Mouse (Mus musculus): ENCODE results near the gene Mrpl53. TPM values are rescaled to one million over a fixed set of nuclear protein-coding genes. Genes with fewer than 3 reads are reported as not detected.

Mrpl53 gene
- polyA plus RNA-seq, 1 experiment from 2014 or later = 113 TPM

- H3K9me3 ChIP-seq (ENCODE audit: control insufficient read depth) = no peaks in the 10 kb centered on the region
- H3K36me3 ChIP-seq (ENCODE audit: control insufficient read depth, insufficient read depth) = no peaks in the 10 kb centered on the region
- H3K27ac ChIP-seq (ENCODE audit: low read depth, low read length) = peak overlapping the region; percentile 79
- H3K4me1 ChIP-seq (replicated peaks; ENCODE audit: control insufficient read depth, insufficient read depth, low read length) = peaks cover 15% of the 10 kb centered on the region
- H3K9ac ChIP-seq (ENCODE audit: low read depth, low read length) = no peak overlapping the region
- ATAC-seq = peak; percentile 34
- no peaks in the 10 kb centered on the region for H3K27me3 ChIP-seq (replicated peaks; ENCODE audit: control insufficient read depth, insufficient read depth, low read length)
- no peak overlapping the region for H3K4me3 ChIP-seq (ENCODE audit: low read depth, low read length)
- no peak for TF ChIP-seq CTCF (IDR thresholded peaks at IDR 0.05; ENCODE audit: low read depth)
- H3K4me2 ChIP-seq (replicated peaks; ENCODE audit: low read depth) = peak overlapping the region; percentile 46
- 58% methylated on average over 9 of the region's 9 CpGs for WGBS
These were observed 23.5 kb downstream of the Mrpl53 start for GRCm38 (mm10) chr6:83132176-83132919.

- Histone ChIP-seq H3K4me2 (replicated peaks; ENCODE audit: low read depth) (no peak overlapping the region), H3K9me3 (ENCODE audit: control insufficient read depth) (no peaks in the 10 kb centered on the region), H3K27ac (ENCODE audit: low read depth, low read length) (no peak overlapping the region; the same call in 1 of the 2 replicates), H3K4me1 (replicated peaks; ENCODE audit: control insufficient read depth, insufficient read depth, low read length) (peaks cover 15% of the 10 kb centered on the region), H3K36me3 (ENCODE audit: control insufficient read depth, insufficient read depth) (no peaks in the 10 kb centered on the region), H3K9ac (ENCODE audit: low read depth, low read length) (no peak overlapping the region), H3K4me3 (ENCODE audit: low read depth, low read length) (no peak overlapping the region), H3K27me3 (replicated peaks; ENCODE audit: control insufficient read depth, insufficient read depth, low read length) (no peaks in the 10 kb centered on the region)
- no peak for ATAC-seq
- 47% methylated on average over 3 of the region's 3 CpGs for WGBS
- TF ChIP-seq CTCF (IDR thresholded peaks at IDR 0.05; ENCODE audit: low read depth) = no peak
These were observed 25.4 kb downstream of the Mrpl53 start for GRCm38 (mm10) chr6:83134226-83134625.

DNA sequence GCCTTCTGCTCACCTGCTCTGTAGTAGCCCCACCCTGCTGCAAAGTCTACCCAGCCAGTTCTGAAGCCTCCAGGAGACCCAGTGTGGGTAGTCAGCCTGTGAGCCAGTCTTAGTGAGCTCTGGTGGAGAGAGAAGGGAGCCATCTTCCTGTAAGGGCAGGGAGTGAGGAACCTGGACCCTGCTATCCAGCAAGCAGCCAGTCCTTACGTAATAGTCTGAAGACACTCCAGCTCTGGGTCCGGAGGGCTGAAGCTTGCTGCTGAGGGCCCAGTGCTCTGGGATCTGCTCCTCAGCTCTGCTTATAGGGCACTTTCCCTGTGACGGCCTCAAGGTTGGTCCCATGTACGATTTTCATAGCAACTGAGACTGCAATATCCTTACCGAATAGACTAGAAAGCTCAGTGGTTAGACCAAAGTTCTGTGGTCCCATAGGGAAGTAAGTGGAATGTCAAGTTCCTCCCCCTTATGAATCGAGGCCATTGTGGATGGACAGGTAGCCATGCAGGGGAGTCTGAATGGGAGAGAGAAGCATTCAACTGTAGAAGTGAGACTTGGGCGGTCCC lies 26.2 kb downstream of the Mrpl53 start, which contains the start of gene Rtkn:
Rtkn (plus strand) TSS at position 513 of the 563 bp plus-strand sequence.
- peak; percentile 46 for ATAC-seq
- Histone ChIP-seq H3K36me3 (ENCODE audit: control insufficient read depth, insufficient read depth) (no peaks in the 10 kb centered on the region), H3K27ac (ENCODE audit: low read depth, low read length) (peak within 1 kb of the TSS; percentile 95), H3K9ac (ENCODE audit: low read depth, low read length) (peak within 1 kb of the TSS; percentile 79), H3K4me1 (replicated peaks; ENCODE audit: control insufficient read depth, insufficient read depth, low read length) (peaks cover 15% of the 10 kb centered on the region), H3K9me3 (ENCODE audit: control insufficient read depth) (no peaks in the 10 kb centered on the region), H3K4me2 (replicated peaks; ENCODE audit: low read depth) (peak within 1 kb of the TSS; percentile 87), H3K27me3 (replicated peaks; ENCODE audit: control insufficient read depth, insufficient read depth, low read length) (no peaks in the 10 kb centered on the region), H3K4me3 (ENCODE audit: low read depth, low read length) (peak within 1 kb of the TSS; percentile 59)
- TF ChIP-seq CTCF (IDR thresholded peaks at IDR 0.05; ENCODE audit: low read depth) = no peak
- WGBS = 43% methylated on average over 7 of the region's 7 CpGs

- Histone ChIP-seq H3K4me2 (replicated peaks; ENCODE audit: low read depth) (peak overlapping the region; percentile 87), H3K9me3 (ENCODE audit: control insufficient read depth) (no peaks in the 10 kb centered on the region), H3K27ac (ENCODE audit: low read depth, low read length) (peak overlapping the region; percentile 95), H3K4me3 (ENCODE audit: low read depth, low read length) (peak overlapping the region; percentile 59), H3K36me3 (ENCODE audit: control insufficient read depth, insufficient read depth) (no peaks in the 10 kb centered on the region), H3K27me3 (replicated peaks; ENCODE audit: control insufficient read depth, insufficient read depth, low read length) (no peaks in the 10 kb centered on the region), H3K9ac (ENCODE audit: low read depth, low read length) (peak overlapping the region; percentile 79), H3K4me1 (replicated peaks; ENCODE audit: control insufficient read depth, insufficient read depth, low read length) (peaks cover 15% of the 10 kb centered on the region)
- WGBS = 5% methylated on average over 36 of the region's 37 CpGs
- no peak for TF ChIP-seq CTCF (IDR thresholded peaks at IDR 0.05; ENCODE audit: low read depth)
- ATAC-seq = no peak
These were observed 26.8 kb downstream of the Mrpl53 start for GRCm38 (mm10) chr6:83135571-83136161.

- Histone ChIP-seq H3K9me3 (ENCODE audit: control insufficient read depth) (no peaks in the 10 kb centered on the region), H3K4me1 (replicated peaks; ENCODE audit: control insufficient read depth, insufficient read depth, low read length) (peaks cover 11% of the 10 kb centered on the region), H3K27me3 (replicated peaks; ENCODE audit: control insufficient read depth, insufficient read depth, low read length) (no peaks in the 10 kb centered on the region), H3K36me3 (ENCODE audit: control insufficient read depth, insufficient read depth) (no peaks in the 10 kb centered on the region), H3K4me3 (ENCODE audit: low read depth, low read length) (peak overlapping the region; percentile 59), H3K9ac (ENCODE audit: low read depth, low read length) (peak overlapping the region; percentile 79), H3K27ac (ENCODE audit: low read depth, low read length) (peak overlapping the region; percentile 95), H3K4me2 (replicated peaks; ENCODE audit: low read depth) (peak overlapping the region; percentile 87)
- 25% methylated on average over 5 of the region's 5 CpGs for WGBS
- ATAC-seq = no peak
- TF ChIP-seq CTCF (IDR thresholded peaks at IDR 0.05; ENCODE audit: low read depth) = no peak
These were observed 27.5 kb downstream of the Mrpl53 start for GRCm38 (mm10) chr6:83136291-83136880.

Data from intestine, postnatal 0 days (tissue).